Mouse (Mus musculus): ENCODE data around the gene Il4i1. TPM values are rescaled to one million over a fixed set of nuclear protein-coding genes. Genes with fewer than 3 reads are reported as not detected.

Gene Il4i1
- polyA plus RNA-seq, 1 experiment from 2014 or later = 1.2 TPM

DNA sequence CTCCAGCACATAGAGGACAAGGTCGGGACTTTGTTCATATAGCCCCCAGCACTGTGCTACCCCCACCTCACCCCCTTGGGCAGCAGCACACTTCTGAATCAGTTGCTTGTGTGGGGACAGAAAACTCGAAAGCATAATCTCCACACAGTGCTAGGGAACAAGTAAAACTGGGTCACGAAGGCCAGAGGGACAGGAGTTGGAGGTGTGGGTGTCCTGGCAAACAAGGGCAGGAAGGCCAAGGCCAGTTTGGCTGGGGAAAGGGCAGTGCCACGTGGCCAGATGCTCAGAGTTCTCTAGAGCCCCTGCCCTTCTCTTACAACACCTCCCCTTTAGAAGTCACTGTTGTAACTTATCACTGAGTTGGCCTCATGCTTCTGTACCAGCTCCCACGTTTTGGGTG, 3.7 kb downstream of the Il4i1 start:
- H3K9me3 ChIP-seq = no peaks in the 10 kb centered on the region
- no peak overlapping the region for H3K4me3 ChIP-seq
- no peak for ATAC-seq (ENCODE audit: insufficient number of reproducible peaks, insufficient read depth, low FRiP score, low TSS enrichment)
- no peaks in the 10 kb centered on the region for H3K36me3 ChIP-seq
- no peaks in the 10 kb centered on the region for H3K27me3 ChIP-seq
- H3K4me1 ChIP-seq = peaks cover 54% of the 10 kb centered on the region
- 56% methylated on average over 5 of the region's 5 CpGs for WGBS
- no peak overlapping the region for H3K27ac ChIP-seq
- no peak overlapping the region for H3K9ac ChIP-seq
- peak overlapping the region; percentile 90 for H3K4me2 ChIP-seq (replicated peaks)

DNA sequence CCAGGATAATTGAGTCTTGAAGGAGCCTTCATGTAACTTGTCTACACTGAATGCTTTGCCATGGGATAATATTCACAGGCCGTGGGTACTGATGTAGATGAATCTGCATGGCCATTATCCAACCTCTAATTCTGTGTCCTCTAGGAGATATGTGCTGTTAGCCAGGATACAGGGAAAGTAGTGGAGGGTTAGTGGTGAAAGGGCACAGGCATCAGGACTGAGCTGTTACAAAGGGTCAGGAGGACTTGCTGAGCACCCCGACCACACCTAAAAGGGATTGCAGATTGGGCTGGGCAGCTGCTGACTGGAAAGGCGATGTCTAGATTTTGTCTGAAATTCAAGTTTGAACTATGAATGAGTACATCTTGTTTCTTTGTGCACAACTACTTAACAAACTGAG, 4.3 kb downstream of the Il4i1 start:
- no peak overlapping the region for H3K27ac ChIP-seq
- no peaks in the 10 kb centered on the region for H3K27me3 ChIP-seq
- no peak overlapping the region for H3K9ac ChIP-seq
- no peaks in the 10 kb centered on the region for H3K9me3 ChIP-seq
- no peak for ATAC-seq (ENCODE audit: insufficient number of reproducible peaks, insufficient read depth, low FRiP score, low TSS enrichment)
- 90% methylated on average over 3 of the region's 3 CpGs for WGBS
- peaks cover under 1% of the 10 kb centered on the region; the same call in 1 of the 2 replicates for H3K36me3 ChIP-seq
- H3K4me3 ChIP-seq = no peak overlapping the region
- peaks cover 49% of the 10 kb centered on the region for H3K4me1 ChIP-seq
- no peak overlapping the region for H3K4me2 ChIP-seq (replicated peaks)

DNA sequence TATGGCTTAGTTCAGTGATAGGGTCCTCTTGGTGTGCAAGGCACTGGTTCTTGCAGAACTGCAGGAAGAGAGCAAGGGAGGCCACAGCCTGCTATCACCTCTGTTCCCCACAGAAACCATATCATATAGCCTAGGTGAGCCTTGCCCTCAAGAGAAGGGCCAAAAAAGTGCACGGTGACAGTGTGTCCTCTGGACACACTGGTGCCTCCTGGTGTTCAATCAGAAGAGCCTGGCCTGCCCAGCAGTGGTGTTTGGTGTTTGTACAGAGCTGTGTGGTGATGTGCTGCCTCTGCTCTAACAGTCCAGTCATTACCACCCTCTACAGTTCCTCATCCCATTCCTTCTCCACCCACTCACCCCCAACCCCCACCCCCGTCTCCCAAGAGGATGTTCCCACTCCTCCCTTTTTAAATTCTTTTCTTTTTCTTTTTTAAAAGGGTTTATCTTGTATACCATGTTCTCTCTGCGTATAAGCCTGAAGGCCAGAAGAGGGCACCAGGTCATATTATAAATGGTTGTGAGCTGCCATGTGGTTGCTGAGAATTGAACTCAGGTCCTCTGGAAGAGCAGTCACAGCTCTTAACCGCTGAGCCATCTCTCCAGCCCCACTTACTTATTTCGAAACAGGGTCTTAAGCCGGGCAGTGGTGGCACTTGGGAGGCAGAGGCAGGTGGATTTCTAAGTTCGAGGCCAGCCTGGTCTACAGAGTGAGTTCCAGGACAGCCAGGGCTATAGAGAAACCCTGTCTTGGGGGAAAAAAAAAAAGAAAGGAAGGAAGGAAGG, 5.7 kb downstream of the Il4i1 start:
- Histone ChIP-seq H3K27ac (no peak overlapping the region), H3K27me3 (no peaks in the 10 kb centered on the region), H3K36me3 (peaks cover 3% of the 10 kb centered on the region; the same call in 1 of the 2 replicates), H3K4me1 (peaks cover 49% of the 10 kb centered on the region), H3K4me2 (replicated peaks) (no peak overlapping the region), H3K4me3 (no peak overlapping the region), H3K9ac (no peak overlapping the region), H3K9me3 (no peaks in the 10 kb centered on the region)
- ATAC-seq (ENCODE audit: insufficient number of reproducible peaks, insufficient read depth, low FRiP score, low TSS enrichment) = no peak
- 83% methylated on average over 7 of the region's 7 CpGs for WGBS

DNA sequence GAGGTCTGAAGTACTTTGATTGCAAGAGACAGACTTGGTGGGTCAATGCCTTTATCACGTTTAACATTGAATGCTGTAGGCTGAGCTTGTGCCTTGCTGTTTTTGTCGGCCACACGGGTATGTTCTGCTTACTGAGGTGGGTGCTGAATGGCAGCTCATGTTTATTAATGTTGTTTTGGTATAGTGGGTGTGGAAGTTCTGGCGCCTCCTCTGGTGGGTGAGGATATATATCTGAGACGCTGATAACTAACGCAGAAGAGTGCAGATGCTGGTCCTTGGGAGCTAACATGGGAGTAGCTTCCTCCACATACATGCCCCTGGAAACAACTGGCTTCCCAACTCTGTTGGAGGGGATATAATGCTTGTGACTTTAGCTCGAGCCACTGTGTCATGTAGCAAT, 7.2 kb downstream of the Il4i1 start:
- ATAC-seq (ENCODE audit: insufficient number of reproducible peaks, insufficient read depth, low FRiP score, low TSS enrichment) = no peak
- H3K9me3 ChIP-seq = no peaks in the 10 kb centered on the region
- 50% methylated on average over 7 of the region's 7 CpGs for WGBS
- H3K27ac ChIP-seq = no peak overlapping the region
- H3K4me2 ChIP-seq (replicated peaks) = no peak overlapping the region
- H3K4me1 ChIP-seq = peaks cover 38% of the 10 kb centered on the region
- no peaks in the 10 kb centered on the region for H3K27me3 ChIP-seq
- no peak overlapping the region for H3K4me3 ChIP-seq
- no peak overlapping the region for H3K9ac ChIP-seq
- H3K36me3 ChIP-seq = peaks cover 7% of the 10 kb centered on the region

DNA sequence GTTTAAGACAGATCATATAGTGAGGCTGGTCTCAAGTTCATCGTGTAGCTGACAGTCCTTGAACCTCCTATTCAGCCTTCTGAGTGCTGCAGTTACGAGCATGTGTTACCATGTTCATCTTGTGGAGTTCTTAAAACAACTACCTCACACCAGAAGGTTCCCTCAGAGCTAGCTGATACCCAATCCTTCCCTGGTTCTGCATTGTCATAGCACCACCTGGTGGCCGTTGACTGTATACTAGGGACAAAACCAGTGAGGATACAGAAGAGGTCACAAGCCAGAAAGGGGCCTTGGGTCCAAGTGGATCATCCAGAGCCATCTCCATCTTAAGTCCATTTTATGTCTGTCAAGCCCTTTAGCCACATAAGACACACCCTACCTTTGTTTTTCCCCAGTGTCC, 8.7 kb downstream of the Il4i1 start:
- 31% methylated on average over 3 of the region's 3 CpGs for WGBS
- Histone ChIP-seq H3K36me3 (peaks cover 22% of the 10 kb centered on the region), H3K9me3 (no peaks in the 10 kb centered on the region), H3K4me1 (peaks cover 24% of the 10 kb centered on the region), H3K4me3 (no peak overlapping the region), H3K27ac (no peak overlapping the region), H3K9ac (no peak overlapping the region), H3K27me3 (no peaks in the 10 kb centered on the region), H3K4me2 (replicated peaks) (no peak overlapping the region)
- ATAC-seq (ENCODE audit: insufficient number of reproducible peaks, insufficient read depth, low FRiP score, low TSS enrichment) = no peak

DNA sequence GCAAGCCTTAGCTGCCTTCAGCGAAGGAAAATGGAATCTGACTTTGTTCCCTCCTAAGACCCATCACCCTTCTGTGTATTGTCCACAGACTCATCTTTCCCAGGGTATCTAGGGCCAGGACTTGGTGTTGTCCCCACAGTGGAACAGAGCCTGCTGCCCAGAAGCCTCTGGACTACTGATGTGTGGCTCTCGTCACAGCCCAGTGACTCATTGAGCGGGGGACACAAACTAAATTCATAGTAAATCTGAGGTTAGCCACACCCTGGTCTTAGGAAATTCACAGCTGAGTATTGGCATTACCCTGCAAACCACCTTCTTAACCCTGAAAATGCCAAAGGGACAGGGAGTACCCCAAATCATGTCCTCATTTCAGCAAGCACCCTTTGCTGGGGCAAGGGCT, 10.6 kb downstream of the Il4i1 start:
- Histone ChIP-seq H3K9me3 (no peaks in the 10 kb centered on the region), H3K4me3 (no peak overlapping the region), H3K4me2 (replicated peaks) (no peak overlapping the region), H3K27me3 (no peaks in the 10 kb centered on the region), H3K27ac (no peak overlapping the region), H3K9ac (no peak overlapping the region), H3K36me3 (peaks cover 41% of the 10 kb centered on the region), H3K4me1 (peaks cover 19% of the 10 kb centered on the region; the same call in 1 of the 2 replicates)
- 92% methylated on average over 3 of the region's 3 CpGs for WGBS
- ATAC-seq (ENCODE audit: insufficient number of reproducible peaks, insufficient read depth, low FRiP score, low TSS enrichment) = no peak

DNA sequence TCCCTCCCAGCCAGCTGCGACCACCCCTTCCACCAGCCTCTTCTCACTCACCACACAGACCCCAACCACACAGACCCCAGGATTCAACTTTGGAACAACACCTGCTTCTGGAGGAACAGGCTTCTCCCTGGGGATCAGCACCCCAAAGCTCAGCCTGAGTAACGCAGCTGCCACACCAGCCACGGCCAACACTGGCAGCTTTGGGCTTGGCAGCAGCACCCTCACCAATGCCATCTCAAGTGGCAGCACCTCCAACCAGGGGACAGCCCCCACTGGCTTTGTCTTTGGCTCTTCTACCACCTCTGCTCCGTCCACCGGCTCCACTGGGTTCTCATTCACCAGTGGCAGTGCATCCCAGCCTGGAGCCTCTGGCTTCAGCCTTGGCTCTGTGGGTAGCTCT, 12.5 kb downstream of the Il4i1 start:
- WGBS = 89% methylated on average over 5 of the region's 5 CpGs
- Histone ChIP-seq H3K9ac (no peak overlapping the region), H3K4me2 (replicated peaks) (no peak overlapping the region), H3K4me3 (no peak overlapping the region), H3K36me3 (peaks cover 46% of the 10 kb centered on the region), H3K4me1 (peaks cover 9% of the 10 kb centered on the region; the same call in 1 of the 2 replicates), H3K9me3 (no peaks in the 10 kb centered on the region), H3K27me3 (no peaks in the 10 kb centered on the region), H3K27ac (no peak overlapping the region)
- no peak for ATAC-seq (ENCODE audit: insufficient number of reproducible peaks, insufficient read depth, low FRiP score, low TSS enrichment)

DNA sequence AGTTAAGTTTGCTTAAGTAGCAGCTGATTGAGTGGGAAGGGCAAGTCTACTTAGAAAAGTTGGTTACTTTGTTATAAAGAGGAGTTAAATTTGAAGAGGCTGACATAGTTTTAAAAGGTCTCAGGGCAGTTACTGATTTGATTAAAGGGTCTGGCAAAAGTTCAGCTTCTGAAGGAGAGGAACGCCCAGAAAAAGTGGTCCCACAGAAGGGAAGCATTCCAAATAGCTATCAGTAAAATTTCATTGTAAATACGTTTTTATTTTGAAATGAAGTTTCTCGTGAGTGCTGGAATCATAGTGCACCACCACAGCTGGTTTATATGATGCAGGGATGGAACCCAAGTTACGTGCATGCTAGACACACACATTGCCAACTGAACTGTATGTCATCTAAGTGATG, 16.6 kb downstream of the Il4i1 start:
- H3K27ac ChIP-seq = no peak overlapping the region
- H3K9ac ChIP-seq = no peak overlapping the region
- peaks cover 43% of the 10 kb centered on the region for H3K36me3 ChIP-seq
- no peak overlapping the region for H3K4me3 ChIP-seq
- no peaks in the 10 kb centered on the region for H3K9me3 ChIP-seq
- WGBS = 75% methylated on average over 4 of the region's 4 CpGs
- H3K4me2 ChIP-seq (replicated peaks) = no peak overlapping the region
- peaks cover 5% of the 10 kb centered on the region; the same call in 1 of the 2 replicates for H3K4me1 ChIP-seq
- ATAC-seq (ENCODE audit: insufficient number of reproducible peaks, insufficient read depth, low FRiP score, low TSS enrichment) = no peak
- H3K27me3 ChIP-seq = no peaks in the 10 kb centered on the region

DNA sequence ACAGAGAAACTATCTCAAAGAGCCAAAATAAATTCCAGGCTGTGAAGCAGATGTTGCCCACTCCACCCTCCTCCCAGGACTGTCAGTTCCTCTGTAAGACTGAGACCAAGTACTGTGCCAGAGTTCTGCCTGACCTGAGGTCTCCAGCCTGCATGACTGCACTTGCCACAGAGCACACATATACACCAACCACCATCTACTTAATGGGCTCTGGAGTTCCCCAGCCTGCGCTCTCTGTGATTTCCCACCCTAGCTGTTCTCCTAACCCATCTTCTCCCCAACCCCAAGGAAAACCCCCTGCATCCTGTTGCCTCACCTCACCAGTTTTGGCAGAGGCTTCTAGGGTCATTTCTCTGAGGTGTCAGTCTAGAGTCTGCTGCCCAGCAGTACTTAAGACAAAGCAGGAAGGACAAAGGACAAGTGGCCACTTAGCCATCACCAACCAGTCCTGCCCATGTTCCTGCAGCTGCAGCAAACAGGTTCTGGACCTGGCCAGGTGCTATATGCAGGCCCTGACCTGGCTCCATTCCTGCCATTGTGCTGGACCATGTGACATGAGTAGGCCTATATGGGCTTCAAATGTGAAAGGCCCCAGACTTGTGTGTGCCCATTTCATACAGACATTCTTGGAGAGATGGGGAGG, 19.3 kb downstream of the Il4i1 start:
- no peak overlapping the region for H3K9ac ChIP-seq

DNA sequence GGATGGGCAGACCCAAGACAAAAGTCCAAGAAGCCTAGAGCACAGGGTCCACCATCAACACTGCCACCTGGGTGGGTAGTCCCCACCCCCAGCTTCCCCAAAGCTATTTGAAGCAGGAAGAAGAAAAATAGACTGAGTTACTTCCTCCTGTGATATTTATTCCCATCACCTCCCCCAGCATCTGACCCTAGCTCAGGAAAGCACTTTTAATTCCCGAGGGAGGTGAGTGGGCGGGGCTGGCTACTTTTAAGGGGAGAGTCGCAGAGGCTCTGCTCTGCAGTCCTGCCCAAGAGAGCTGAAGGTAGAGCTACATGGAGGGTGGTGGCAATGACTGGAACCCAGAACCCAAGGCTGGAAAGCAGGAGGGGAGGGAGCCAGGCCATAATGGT, 19.8 kb downstream of the Il4i1 start:
- ATAC-seq (ENCODE audit: insufficient number of reproducible peaks, insufficient read depth, low FRiP score, low TSS enrichment) = no peak
- Histone ChIP-seq H3K9me3 (no peaks in the 10 kb centered on the region), H3K4me1 (peaks cover 19% of the 10 kb centered on the region), H3K4me2 (replicated peaks) (no peak overlapping the region), H3K27me3 (peaks cover 26% of the 10 kb centered on the region), H3K4me3 (no peak overlapping the region), H3K36me3 (peaks cover 20% of the 10 kb centered on the region), H3K9ac (no peak overlapping the region), H3K27ac (no peak overlapping the region)
- WGBS = 44% methylated on average over 3 of the region's 3 CpGs

More for the DNA sequence above, 19.3 kb downstream of the Il4i1 start:
- Histone ChIP-seq H3K4me3 (no peak overlapping the region), H3K4me1 (peaks cover 19% of the 10 kb centered on the region), H3K36me3 (peaks cover 21% of the 10 kb centered on the region), H3K9me3 (no peaks in the 10 kb centered on the region), H3K4me2 (replicated peaks) (no peak overlapping the region), H3K27me3 (peaks cover 21% of the 10 kb centered on the region), H3K27ac (no peak overlapping the region)
- ATAC-seq (ENCODE audit: insufficient number of reproducible peaks, insufficient read depth, low FRiP score, low TSS enrichment) = no peak
- 100% methylated on average over 1 of the region's 1 CpGs for WGBS

DNA sequence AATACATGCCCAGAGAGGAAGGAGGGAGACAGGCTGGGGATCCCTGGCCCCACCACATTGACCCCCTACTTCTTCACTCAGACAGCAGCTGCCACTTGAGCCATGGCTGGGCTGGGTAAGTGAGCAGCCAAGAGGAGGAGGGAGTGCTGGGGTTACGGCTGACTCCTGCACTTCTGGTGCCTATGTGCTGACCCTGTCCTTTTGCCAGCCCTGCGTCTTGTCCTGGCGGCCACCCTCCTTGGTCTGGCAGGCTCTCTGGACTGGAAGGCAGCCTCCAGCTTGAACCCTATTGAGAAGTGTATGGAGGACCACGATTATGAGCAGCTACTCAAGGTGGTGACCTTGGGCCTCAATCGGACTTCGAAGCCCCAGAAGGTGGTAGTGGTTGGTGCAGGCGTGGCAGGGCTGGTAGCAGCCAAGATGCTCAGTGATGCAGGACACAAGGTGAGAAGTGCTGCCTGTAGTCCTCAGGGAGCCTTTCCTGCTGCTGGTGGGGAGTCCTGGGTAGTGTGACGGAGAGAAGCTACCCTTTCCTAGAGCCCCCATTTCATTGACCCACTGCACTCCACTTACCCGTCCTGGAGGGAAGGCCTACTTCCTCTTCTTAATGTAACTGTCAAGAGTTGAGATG, 20.4 kb downstream of the Il4i1 start:
- Histone ChIP-seq H3K36me3 (peaks cover 19% of the 10 kb centered on the region), H3K4me2 (replicated peaks) (no peak overlapping the region), H3K4me1 (peaks cover 19% of the 10 kb centered on the region), H3K27me3 (peaks cover 31% of the 10 kb centered on the region), H3K4me3 (no peak overlapping the region), H3K27ac (no peak overlapping the region), H3K9ac (no peak overlapping the region), H3K9me3 (no peaks in the 10 kb centered on the region)
- 85% methylated on average over 9 of the region's 9 CpGs for WGBS
- ATAC-seq (ENCODE audit: insufficient number of reproducible peaks, insufficient read depth, low FRiP score, low TSS enrichment) = no peak

DNA sequence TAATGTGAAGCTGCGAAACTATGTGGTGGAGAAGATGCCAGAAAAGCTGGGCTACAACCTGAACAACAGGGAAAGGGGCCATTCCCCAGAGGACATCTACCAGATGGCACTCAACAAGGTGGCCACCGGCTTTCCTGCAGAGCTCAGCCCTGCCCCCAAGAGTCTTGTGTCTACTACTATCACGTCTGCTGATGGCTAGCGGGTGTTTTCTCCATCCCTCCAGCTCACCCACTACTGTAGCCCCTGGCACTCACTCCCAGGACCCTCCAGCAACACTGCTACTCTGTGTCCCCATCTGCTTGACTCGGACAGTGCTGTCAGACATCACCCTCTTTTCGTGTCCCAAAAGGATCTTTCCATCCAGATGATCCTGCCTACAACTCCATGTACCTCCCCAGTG, 21.9 kb downstream of the Il4i1 start:
- no peaks in the 10 kb centered on the region for H3K9me3 ChIP-seq
- no peak overlapping the region for H3K4me2 ChIP-seq (replicated peaks)
- no peak overlapping the region for H3K9ac ChIP-seq
- H3K27ac ChIP-seq = no peak overlapping the region
- peaks cover 33% of the 10 kb centered on the region for H3K27me3 ChIP-seq
- ATAC-seq (ENCODE audit: insufficient number of reproducible peaks, insufficient read depth, low FRiP score, low TSS enrichment) = no peak
- WGBS = 82% methylated on average over 6 of the region's 6 CpGs
- H3K4me1 ChIP-seq = peaks cover 19% of the 10 kb centered on the region
- H3K36me3 ChIP-seq = peaks cover 26% of the 10 kb centered on the region
- H3K4me3 ChIP-seq = no peak overlapping the region
